Mouse (Mus musculus): ENCODE results near the gene Inmt. TPM values are rescaled to one million over a fixed set of nuclear protein-coding genes. Genes with fewer than 3 reads are reported as not detected.

The Inmt gene
- polyA plus RNA-seq, 1 experiment from 2014 or later, result not detected

DNA sequence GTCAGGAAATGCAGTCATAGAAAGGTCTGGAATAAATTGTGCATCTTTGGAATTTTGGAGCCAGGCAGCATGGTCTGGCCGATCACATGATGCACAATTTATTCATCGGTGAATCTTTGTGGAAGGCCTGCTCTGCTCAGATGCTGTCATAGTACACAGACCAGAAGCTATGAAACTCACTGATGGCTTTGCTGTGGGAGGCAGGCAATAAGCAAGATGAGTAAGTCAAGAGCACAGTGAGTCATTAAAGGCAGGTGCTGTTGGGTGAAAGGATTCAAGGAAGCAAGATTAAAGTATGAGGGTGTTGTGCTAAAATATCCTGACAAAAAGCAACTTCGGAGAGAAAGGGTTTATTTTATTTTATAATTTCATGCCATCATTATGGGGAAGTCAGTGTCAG lies 22.6 kb downstream of the Inmt start:
- WGBS, result 92% methylated on average over 3 of the region's 3 CpGs
- Histone ChIP-seq H3K4me2 (ENCODE audit: low read length) (no peak overlapping the region), H3K36me3 (ENCODE audit: control insufficient read depth, insufficient read depth, low read length) (no peaks in the 10 kb centered on the region), H3K4me3 (ENCODE audit: low read length) (no peak overlapping the region), H3K27ac (ENCODE audit: low read depth, low read length) (no peak overlapping the region), H3K27me3 (replicated peaks; ENCODE audit: control insufficient read depth, insufficient read depth, low read length) (0 out of 2 replicates have a peak, but pooled peaks cover 2% of the 10 kb centered on the region), H3K4me1 (ENCODE audit: control insufficient read depth, insufficient read depth, low read depth, low read length) (no peaks in the 10 kb centered on the region), H3K9ac (ENCODE audit: low read depth, low read length) (no peak overlapping the region), H3K9me3 (ENCODE audit: control insufficient read depth, low read length) (no peaks in the 10 kb centered on the region)
- no peak for ATAC-seq

DNA sequence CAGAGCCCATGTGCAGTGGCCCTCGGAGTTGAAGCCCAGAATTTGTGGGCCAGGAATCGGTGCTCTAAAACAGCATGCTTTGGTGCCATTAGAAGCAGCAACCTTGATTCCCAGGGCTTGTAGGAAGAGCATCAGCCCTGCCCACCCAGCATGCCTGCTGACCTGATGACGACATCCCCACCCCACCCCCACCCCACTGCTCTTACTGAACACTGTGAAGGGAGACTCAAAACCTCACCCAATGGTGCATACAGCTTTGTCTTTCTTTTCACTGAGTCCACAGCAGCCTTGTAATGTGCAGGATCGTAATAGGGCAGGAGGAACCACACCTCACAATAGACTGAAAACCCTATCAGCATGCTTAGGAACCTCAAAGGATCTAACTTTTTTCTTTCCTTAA lies 28.7 kb downstream of the Inmt start:
- no peak overlapping the region for H3K4me3 ChIP-seq (ENCODE audit: low read length)
- H3K27ac ChIP-seq (ENCODE audit: low read depth, low read length), result no peak overlapping the region
- no peaks in the 10 kb centered on the region for H3K4me1 ChIP-seq (ENCODE audit: control insufficient read depth, insufficient read depth, low read depth, low read length)
- ATAC-seq, result no peak
- H3K4me2 ChIP-seq (ENCODE audit: low read length), result no peak overlapping the region
- H3K9ac ChIP-seq (ENCODE audit: low read depth, low read length), result no peak overlapping the region
- H3K27me3 ChIP-seq (replicated peaks; ENCODE audit: control insufficient read depth, insufficient read depth, low read length), result no peaks in the 10 kb centered on the region
- no peaks in the 10 kb centered on the region for H3K36me3 ChIP-seq (ENCODE audit: control insufficient read depth, insufficient read depth, low read length)
- WGBS, result 22% methylated on average over 4 of the region's 4 CpGs
- H3K9me3 ChIP-seq (ENCODE audit: control insufficient read depth, low read length), result no peaks in the 10 kb centered on the region

DNA sequence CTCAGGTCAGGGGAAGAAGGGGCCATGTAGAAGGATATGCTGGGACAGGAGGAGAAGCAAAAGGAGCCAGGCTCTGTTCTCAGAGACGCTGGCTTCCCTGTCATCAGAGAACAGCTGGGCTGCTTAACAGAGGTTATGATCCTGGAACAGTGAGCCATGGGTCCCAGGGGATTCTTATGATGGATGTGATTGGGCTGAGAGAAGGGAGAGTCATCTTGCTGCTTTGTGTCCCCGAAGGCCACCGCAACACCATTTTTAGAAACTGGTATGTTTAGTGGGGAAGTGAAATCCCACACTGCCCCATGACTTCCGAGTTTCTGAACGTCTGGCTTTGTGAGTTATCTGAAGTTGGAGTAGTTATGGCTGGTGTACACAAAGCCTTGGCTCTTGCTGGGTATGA lies 29.6 kb downstream of the Inmt start:
- Histone ChIP-seq H3K4me3 (ENCODE audit: low read length) (no peak overlapping the region), H3K9me3 (ENCODE audit: control insufficient read depth, low read length) (no peaks in the 10 kb centered on the region), H3K27ac (ENCODE audit: low read depth, low read length) (no peak overlapping the region), H3K4me1 (ENCODE audit: control insufficient read depth, insufficient read depth, low read depth, low read length) (no peaks in the 10 kb centered on the region), H3K36me3 (ENCODE audit: control insufficient read depth, insufficient read depth, low read length) (no peaks in the 10 kb centered on the region), H3K4me2 (ENCODE audit: low read length) (no peak overlapping the region), H3K9ac (ENCODE audit: low read depth, low read length) (no peak overlapping the region), H3K27me3 (replicated peaks; ENCODE audit: control insufficient read depth, insufficient read depth, low read length) (no peaks in the 10 kb centered on the region)
- no peak for ATAC-seq
- WGBS, result 71% methylated on average over 5 of the region's 5 CpGs

DNA sequence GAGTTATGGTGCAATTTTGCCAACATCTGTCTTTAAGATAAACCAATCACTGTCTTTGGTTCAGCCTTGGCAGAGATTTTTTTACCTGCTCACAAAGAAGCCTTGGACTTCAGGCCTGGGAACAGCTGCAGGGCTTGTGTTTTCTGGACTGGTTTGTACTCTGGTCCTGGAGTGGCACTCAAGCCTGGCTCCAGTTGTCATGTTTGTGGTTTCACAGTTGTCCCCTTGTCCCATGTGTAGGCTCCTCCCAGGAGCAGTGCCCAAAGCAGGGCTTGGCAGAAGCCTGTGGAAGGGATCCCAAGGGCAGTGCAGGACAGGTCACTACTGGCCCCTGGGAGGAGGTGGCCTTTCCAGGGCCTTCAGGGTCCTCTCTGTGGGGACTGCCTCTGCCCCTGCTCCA lies 36.5 kb downstream of the Inmt start:
- H3K27me3 ChIP-seq (replicated peaks; ENCODE audit: control insufficient read depth, insufficient read depth, low read length), result no peaks in the 10 kb centered on the region
- no peak overlapping the region for H3K9ac ChIP-seq (ENCODE audit: low read depth, low read length)
- H3K4me1 ChIP-seq (ENCODE audit: control insufficient read depth, insufficient read depth, low read depth, low read length), result no peaks in the 10 kb centered on the region
- H3K9me3 ChIP-seq (ENCODE audit: control insufficient read depth, low read length), result no peaks in the 10 kb centered on the region
- no peak for ATAC-seq
- no peak overlapping the region for H3K27ac ChIP-seq (ENCODE audit: low read depth, low read length)
- no peak overlapping the region for H3K4me2 ChIP-seq (ENCODE audit: low read length)
- H3K4me3 ChIP-seq (ENCODE audit: low read length), result no peak overlapping the region
- H3K36me3 ChIP-seq (ENCODE audit: control insufficient read depth, insufficient read depth, low read length), result no peaks in the 10 kb centered on the region

DNA sequence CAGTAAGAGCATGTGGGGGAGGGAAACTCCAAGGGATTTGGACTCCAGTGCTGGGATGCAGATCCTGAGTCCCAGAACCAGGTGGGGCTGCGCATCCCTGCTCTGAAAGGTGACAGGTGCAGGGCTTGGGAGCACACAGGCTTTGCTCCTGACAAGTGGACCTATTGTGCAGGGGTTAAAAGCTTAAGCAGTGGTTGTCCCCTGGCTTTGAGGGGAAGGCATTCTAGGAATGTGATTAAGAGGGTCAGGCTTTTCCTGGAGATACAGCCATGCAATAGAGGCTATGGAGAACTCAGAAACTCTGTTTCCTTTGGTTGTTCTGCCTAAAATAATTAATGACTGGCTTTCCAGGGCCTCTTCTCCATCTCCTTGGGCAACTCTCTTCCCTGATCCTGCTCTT lies 41.4 kb downstream of the Inmt start:
- Histone ChIP-seq H3K4me1 (ENCODE audit: control insufficient read depth, insufficient read depth, low read depth, low read length) (no peaks in the 10 kb centered on the region), H3K27ac (ENCODE audit: low read depth, low read length) (no peak overlapping the region), H3K4me2 (ENCODE audit: low read length) (no peak overlapping the region), H3K36me3 (ENCODE audit: control insufficient read depth, insufficient read depth, low read length) (no peaks in the 10 kb centered on the region), H3K4me3 (ENCODE audit: low read length) (no peak overlapping the region), H3K9ac (ENCODE audit: low read depth, low read length) (no peak overlapping the region), H3K27me3 (replicated peaks; ENCODE audit: control insufficient read depth, insufficient read depth, low read length) (no peaks in the 10 kb centered on the region), H3K9me3 (ENCODE audit: control insufficient read depth, low read length) (no peaks in the 10 kb centered on the region)
- ATAC-seq, result no peak
- 86% methylated on average over 1 of the region's 1 CpGs for WGBS

DNA sequence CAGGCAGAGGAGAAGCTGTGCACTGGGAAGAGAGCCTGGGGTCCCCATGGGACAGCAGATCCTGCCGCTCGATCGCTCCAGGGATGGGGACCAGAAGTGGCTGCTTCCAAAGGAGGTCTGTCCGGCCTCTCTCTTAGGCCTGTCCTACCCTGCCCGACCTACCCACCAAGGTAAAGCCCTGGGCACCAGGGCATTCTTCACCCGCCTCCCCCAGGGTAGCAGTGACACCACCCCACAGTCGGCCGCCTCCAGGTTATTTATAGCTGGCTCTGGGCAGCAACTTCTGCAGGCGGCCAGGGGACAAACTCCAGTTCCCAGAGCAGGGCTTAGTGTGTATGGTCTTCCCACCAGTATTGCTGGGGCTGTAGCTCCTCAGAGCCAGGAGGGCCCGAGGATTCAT lies 42.0 kb downstream of the Inmt start, which contains the start of gene Crhr2:
Gene Crhr2 (minus strand): TSS at position 223 of the 400 bp plus-strand sequence.
- no peak for ATAC-seq
- no peak within 1 kb of the TSS for H3K4me3 ChIP-seq (ENCODE audit: low read length)
- H3K27me3 ChIP-seq (replicated peaks; ENCODE audit: control insufficient read depth, insufficient read depth, low read length), result no peaks in the 10 kb centered on the region
- no peak within 1 kb of the TSS for H3K27ac ChIP-seq (ENCODE audit: low read depth, low read length)
- no peaks in the 10 kb centered on the region for H3K36me3 ChIP-seq (ENCODE audit: control insufficient read depth, insufficient read depth, low read length)
- H3K9ac ChIP-seq (ENCODE audit: low read depth, low read length), result no peak within 1 kb of the TSS
- H3K4me1 ChIP-seq (ENCODE audit: control insufficient read depth, insufficient read depth, low read depth, low read length), result no peaks in the 10 kb centered on the region
- 81% methylated on average over 10 of the region's 10 CpGs for WGBS
- no peak within 1 kb of the TSS for H3K4me2 ChIP-seq (ENCODE audit: low read length)
- no peaks in the 10 kb centered on the region for H3K9me3 ChIP-seq (ENCODE audit: control insufficient read depth, low read length)

DNA sequence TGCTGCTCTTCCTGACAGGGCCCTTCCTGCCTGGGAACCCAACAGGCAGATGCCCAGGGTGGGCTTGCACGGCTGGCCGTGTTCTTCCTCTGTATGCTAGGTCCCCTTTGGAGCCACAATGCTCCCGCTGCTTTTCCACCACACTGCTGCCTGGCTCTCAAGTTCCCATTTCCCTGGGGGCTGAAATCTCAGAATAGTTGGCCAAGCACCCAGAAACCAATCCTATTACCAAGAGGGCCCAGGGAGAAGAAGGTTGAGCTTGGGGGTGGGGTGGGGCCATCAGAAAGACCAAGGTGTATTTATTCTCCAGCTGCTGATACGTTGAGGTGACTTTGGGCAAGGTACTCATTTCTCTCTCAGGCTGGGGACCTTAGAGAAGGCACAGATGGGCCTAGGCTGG lies 43.5 kb downstream of the Inmt start:
- Histone ChIP-seq H3K9ac (ENCODE audit: low read depth, low read length) (no peak overlapping the region), H3K36me3 (ENCODE audit: control insufficient read depth, insufficient read depth, low read length) (no peaks in the 10 kb centered on the region), H3K4me3 (ENCODE audit: low read length) (no peak overlapping the region), H3K4me1 (ENCODE audit: control insufficient read depth, insufficient read depth, low read depth, low read length) (no peaks in the 10 kb centered on the region), H3K27me3 (replicated peaks; ENCODE audit: control insufficient read depth, insufficient read depth, low read length) (no peaks in the 10 kb centered on the region), H3K4me2 (ENCODE audit: low read length) (no peak overlapping the region), H3K27ac (ENCODE audit: low read depth, low read length) (no peak overlapping the region), H3K9me3 (ENCODE audit: control insufficient read depth, low read length) (no peaks in the 10 kb centered on the region)
- 89% methylated on average over 4 of the region's 4 CpGs for WGBS
- no peak for ATAC-seq

DNA sequence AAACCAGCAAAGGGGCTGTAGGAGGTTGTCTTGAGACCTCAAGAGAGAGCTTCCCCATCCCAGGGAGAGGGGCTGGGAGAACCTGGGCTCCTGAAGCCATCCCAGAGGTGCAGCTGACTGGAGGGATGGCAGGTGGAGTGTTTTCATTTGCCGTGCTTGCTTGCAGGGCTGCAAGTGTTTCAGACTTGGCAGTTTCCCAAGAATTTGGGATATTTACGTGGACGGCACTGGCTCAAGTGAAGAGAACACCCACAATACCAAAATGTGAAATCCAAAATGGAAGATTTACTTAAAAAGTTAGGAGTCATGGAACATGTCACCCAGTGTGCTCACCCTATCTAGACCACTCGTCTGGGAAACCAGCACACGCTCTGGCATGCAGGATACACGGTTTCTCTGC lies 44.2 kb downstream of the Inmt start:
- H3K9ac ChIP-seq (ENCODE audit: low read depth, low read length), result no peak overlapping the region
- no peaks in the 10 kb centered on the region for H3K36me3 ChIP-seq (ENCODE audit: control insufficient read depth, insufficient read depth, low read length)
- no peaks in the 10 kb centered on the region for H3K27me3 ChIP-seq (replicated peaks; ENCODE audit: control insufficient read depth, insufficient read depth, low read length)
- ATAC-seq, result no peak
- H3K4me2 ChIP-seq (ENCODE audit: low read length), result no peak overlapping the region
- WGBS, result 63% methylated on average over 6 of the region's 6 CpGs
- H3K27ac ChIP-seq (ENCODE audit: low read depth, low read length), result no peak overlapping the region
- no peak overlapping the region for H3K4me3 ChIP-seq (ENCODE audit: low read length)
- no peaks in the 10 kb centered on the region for H3K9me3 ChIP-seq (ENCODE audit: control insufficient read depth, low read length)
- H3K4me1 ChIP-seq (ENCODE audit: control insufficient read depth, insufficient read depth, low read depth, low read length), result no peaks in the 10 kb centered on the region

DNA sequence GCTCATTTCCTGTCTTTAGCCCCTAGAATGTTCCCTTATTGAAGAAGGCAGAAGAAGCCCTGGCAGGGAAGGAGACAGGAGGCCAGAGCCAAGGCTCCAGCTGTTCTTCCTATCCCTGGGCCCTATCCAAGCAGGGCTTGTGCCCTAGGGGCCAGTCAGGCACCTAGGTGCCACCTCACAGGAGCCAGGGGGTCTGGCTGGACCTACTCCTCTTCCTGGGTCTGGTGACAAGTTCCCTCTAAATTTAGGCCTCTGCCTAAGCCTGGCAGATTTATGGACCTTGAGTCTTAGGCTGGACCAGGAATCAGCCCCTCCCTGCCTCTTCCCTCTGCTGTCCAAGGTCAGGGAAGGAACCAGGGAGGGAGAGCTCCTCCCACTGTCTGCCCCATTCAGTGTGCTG lies 46.5 kb downstream of the Inmt start:
- H3K4me2 ChIP-seq (ENCODE audit: low read length), result no peak overlapping the region
- H3K9ac ChIP-seq (ENCODE audit: low read depth, low read length), result no peak overlapping the region
- no peak overlapping the region for H3K27ac ChIP-seq (ENCODE audit: low read depth, low read length)

DNA sequence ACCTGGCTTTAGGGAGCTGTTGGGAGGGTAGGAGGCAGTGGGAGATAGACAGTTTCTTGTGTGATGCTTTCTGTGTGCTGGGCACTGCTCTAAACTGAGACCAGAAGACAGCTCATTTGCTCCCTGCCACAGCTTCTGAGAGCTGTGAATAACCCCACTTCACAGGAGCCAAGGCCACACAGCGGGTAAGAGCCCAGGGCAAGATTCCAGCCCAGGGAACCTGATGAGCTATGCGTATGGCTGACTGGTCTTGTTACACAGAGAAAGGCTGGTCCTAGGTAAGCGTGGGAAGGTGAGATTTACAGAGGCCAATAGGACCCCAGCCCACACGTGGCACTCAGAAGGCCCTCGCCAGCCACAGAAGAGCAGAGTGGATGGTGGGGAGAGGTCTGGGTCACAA lies 48.3 kb downstream of the Inmt start:
- no peak overlapping the region for H3K9ac ChIP-seq (ENCODE audit: low read depth, low read length)
- no peaks in the 10 kb centered on the region for H3K9me3 ChIP-seq (ENCODE audit: control insufficient read depth, low read length)
- no peak for ATAC-seq
- no peak overlapping the region for H3K27ac ChIP-seq (ENCODE audit: low read depth, low read length)
- no peaks in the 10 kb centered on the region for H3K4me1 ChIP-seq (ENCODE audit: control insufficient read depth, insufficient read depth, low read depth, low read length)
- H3K4me3 ChIP-seq (ENCODE audit: low read length), result no peak overlapping the region
- H3K4me2 ChIP-seq (ENCODE audit: low read length), result no peak overlapping the region
- 78% methylated on average over 5 of the region's 5 CpGs for WGBS
- no peaks in the 10 kb centered on the region; the same call in 1 of the 2 replicates for H3K27me3 ChIP-seq (replicated peaks; ENCODE audit: control insufficient read depth, insufficient read depth, low read length)
- no peaks in the 10 kb centered on the region for H3K36me3 ChIP-seq (ENCODE audit: control insufficient read depth, insufficient read depth, low read length)

More for the DNA sequence above, 46.5 kb downstream of the Inmt start:
- H3K27me3 ChIP-seq (replicated peaks; ENCODE audit: control insufficient read depth, insufficient read depth, low read length), result no peaks in the 10 kb centered on the region; the same call in 1 of the 2 replicates
- no peak for ATAC-seq
- H3K4me1 ChIP-seq (ENCODE audit: control insufficient read depth, insufficient read depth, low read depth, low read length), result no peaks in the 10 kb centered on the region
- no peak overlapping the region for H3K4me3 ChIP-seq (ENCODE audit: low read length)
- no peaks in the 10 kb centered on the region for H3K9me3 ChIP-seq (ENCODE audit: control insufficient read depth, low read length)
- no peaks in the 10 kb centered on the region for H3K36me3 ChIP-seq (ENCODE audit: control insufficient read depth, insufficient read depth, low read length)

Measured in hindbrain, embryonic 16.5 days (tissue).